Mouse (Mus musculus) WW6 (cell line): ENCODE measurements at regions not wholly inside any gene's neighbourhood (a gene's known extent, or its start where the extent isn't known, plus 50 kb on each side); places are given as distances from the start of the nearest gene placed in this dataset.
"Not testable (repeated sequence)": the region's sequence is repeated elsewhere in the genome, so short reads cannot be mapped to it uniquely, and the experiment has no call there.

Source experiments
- DNase-seq: peaks from one replicate; pipeline ENCODE4 v3.0.0-alpha.2; 2013; ENCODE audit warnings: low read depth, low spot score

DNA sequence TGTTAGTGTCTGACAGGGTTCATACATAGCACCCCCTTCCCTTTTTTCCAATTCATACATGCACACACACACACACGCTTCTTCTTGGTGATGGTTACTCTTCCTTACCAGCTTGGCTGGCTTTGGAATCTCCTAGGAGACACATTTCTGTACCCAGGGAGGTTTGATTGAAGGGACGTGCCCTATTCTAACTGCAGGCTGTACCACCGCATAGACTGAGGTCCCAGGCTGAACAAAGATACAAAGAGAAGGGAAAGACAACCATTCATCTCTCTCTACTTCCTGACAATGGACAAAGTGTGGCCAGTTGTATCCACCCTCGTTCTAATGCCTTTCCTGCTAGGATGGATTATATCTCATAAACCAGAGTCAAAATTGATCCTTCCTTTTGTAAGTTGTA, 100.0 kb downstream of the Raet1d start:
- DNase-seq = not testable (repeated sequence)

DNA sequence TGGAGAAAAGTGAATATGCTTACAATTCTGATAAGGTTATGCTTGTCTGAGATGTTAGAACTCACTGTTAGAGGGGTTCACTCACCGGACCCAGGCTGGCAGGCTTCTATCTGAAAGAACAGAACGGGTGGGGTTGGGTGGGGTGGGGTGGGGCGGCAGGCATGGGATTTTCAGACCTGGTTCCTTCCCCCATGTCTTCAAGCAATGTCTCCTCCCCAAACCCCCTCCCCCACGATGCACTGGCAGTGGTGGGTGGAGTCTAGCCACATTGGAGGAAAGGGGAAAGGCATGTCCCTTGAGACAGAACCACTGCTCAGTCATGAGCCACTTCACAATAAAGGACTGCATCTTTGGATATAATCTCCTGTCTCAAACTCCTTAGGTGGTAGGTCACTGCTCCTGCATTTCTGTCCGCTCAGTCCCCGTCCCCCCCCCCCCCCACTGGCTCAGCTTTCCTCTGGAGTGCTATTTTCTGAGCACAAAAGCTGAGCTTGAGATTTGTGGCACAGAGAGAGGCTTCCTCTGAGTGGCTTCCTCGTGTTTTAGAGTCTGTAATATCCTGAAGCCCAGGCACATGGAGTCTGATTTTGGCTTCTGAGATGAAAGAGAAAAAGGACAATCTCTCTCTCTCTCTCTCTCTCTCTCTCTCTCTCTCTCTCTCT, 100.6 kb downstream of the Raet1d start:
- DNase-seq = not testable (repeated sequence)

DNA sequence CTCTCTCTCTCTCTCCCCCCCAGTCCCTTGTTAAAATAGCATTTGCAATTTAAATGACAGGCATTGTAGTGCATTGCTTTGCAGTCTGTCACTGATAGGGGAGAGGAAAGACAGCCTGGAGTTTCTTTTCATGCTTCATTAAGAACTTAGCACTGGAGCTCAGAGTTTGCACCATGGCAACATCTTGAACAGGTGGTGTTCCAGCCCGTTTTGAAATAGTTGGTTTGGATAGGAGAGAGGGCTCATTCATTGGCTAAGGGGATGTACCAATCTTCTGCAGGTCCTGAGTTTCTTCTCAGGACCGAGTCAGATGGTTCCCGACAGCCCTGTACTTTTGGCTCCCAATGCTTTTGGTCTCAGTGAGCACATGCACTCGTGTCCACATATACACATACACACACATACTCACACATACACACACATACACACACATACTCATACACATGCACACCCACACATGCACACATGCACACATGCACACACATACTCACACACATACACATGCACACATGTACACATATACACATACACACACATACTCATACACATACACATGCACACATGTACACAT, 101.2 kb downstream of the Raet1d start:
- DNase-seq = not testable (repeated sequence)

DNA sequence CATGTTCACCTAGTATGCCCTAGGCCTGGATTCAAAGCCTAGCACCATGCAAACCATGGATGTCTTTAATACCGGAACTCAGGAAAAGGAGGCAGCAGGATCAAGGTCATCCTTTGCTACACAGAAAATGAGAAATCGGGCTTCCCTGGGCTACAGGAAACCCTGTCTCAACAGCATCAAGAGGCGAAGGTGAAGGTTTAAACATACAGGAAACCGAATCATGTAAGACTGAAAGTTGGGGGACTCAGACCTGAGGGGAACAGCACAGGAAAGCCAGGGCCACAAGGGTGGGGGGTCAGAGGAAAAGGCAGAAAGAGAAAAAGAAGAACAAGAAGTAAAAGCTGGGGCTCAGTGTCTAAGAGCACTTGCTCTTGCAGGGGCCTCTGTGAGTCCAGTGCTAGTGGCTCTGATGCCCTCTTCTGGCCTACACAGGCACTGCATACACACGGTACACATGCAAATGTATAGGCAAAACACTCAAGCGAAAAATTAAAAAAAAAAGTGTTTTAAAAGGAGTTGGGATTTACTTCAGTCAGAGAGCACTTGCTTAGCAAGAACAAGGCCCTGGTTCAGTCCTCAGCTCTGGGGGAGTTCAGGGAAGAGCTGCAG, 111.5 kb downstream of the Raet1d start:
- not testable (repeated sequence) for DNase-seq

DNA sequence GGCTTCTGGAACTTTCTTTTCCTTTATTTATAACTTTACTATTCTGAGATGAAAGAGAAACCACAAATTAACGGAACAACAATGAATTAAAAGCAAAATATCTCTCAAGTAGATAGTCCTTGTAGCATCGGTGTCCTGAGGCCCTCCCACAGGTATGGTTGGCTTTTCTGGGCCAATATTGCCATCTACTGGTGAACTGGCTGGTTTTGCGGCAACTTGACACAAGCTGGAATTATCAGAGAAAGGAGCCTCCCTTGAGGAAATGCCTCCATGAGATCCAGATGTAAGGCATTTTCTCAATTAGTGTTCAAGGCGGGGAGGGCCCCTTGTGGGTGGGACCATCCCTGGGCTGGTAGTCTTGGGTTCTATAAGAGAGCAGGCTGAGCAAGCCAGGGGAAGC, 119.5 kb downstream of the Raet1d start:
- DNase-seq = peak; percentile 14

DNA sequence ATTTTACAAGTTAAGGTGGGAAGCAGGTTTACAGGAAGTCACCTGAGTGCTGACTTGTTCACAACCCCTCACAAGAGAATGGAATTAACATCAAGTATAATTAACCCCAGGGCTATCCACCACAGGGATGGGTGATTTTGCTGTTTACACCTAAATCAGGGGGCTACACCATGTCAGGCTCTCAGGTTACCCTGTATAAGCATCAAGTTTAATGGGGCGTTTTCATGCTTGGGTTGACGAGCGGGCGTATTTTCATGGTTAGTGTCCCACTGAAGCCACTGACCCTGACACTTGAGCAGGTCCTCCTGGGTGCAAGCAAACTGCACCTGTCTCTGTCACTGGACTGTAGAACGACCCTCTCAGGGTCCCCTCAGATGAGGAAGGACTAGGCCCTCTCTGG, 126.7 kb downstream of the Raet1d start:
- not testable (repeated sequence) for DNase-seq

DNA sequence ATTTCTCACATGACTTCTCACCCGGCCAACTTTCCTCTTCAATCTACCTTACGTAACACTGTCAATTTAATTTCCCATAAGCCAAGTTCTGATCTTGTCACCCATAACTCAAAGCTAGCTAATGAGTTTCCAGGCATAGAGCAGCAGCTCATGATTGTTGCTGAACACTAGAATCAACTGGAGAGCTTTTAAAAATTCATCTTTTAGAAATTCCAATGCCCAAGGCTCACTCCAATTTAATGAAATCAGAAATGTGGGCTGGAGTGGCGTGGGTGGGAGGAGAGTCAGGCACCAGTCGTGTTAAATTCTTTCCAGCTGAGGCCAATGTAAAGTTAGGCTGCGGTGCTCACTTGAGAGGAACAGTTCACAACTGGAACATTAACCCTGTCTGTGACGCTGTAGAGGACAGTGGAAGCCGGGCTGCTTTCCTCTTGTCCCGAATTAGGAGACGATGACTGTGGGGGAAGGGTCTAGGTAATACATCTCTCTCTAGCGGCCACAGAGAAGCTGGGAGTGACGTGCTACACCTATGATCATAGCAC, 131.5 kb downstream of the Raet1d start:
- DNase-seq = not testable (repeated sequence)

DNA sequence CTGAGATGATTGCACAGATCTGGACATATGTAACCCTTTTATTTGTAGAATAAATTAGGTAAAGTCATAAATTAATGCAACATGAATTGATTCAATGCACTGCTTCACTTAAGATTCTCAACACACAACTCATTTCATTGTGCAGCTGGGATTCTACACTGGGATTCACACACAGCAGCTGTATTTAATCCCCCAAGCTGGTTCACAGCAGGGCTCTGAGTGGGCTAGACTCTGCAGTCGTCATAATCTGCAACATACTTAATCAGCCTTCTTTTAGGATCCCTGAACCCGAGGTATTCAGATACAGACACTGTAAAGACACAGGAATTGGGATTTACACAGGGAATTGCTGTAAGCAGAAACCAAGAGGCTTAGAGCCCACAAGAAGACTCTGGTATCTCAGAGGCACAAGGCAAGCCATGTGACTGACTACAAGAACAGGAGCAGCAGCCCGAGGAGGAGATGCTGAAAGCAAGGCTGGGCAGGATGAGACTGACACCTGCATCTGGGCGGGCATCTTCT, 135.7 kb downstream of the Raet1d start:
- no peak for DNase-seq
